Mouse (Mus musculus) E14TG2a.4 (cell line): ENCODE results near the gene Pccb.

ENCODE experiments used
- CTCF ChIP-seq: conservative IDR thresholded peaks from 2 replicates; pipeline ENCODE4 v1.5.1; 2014; ENCODE audit warnings: low read length
- POU5F1 ChIP-seq: IDR thresholded peaks from 2 replicates; pipeline ENCODE4 v1.6.1; 2014; ENCODE audit warnings: low read length, borderline replicate concordance

DNA sequence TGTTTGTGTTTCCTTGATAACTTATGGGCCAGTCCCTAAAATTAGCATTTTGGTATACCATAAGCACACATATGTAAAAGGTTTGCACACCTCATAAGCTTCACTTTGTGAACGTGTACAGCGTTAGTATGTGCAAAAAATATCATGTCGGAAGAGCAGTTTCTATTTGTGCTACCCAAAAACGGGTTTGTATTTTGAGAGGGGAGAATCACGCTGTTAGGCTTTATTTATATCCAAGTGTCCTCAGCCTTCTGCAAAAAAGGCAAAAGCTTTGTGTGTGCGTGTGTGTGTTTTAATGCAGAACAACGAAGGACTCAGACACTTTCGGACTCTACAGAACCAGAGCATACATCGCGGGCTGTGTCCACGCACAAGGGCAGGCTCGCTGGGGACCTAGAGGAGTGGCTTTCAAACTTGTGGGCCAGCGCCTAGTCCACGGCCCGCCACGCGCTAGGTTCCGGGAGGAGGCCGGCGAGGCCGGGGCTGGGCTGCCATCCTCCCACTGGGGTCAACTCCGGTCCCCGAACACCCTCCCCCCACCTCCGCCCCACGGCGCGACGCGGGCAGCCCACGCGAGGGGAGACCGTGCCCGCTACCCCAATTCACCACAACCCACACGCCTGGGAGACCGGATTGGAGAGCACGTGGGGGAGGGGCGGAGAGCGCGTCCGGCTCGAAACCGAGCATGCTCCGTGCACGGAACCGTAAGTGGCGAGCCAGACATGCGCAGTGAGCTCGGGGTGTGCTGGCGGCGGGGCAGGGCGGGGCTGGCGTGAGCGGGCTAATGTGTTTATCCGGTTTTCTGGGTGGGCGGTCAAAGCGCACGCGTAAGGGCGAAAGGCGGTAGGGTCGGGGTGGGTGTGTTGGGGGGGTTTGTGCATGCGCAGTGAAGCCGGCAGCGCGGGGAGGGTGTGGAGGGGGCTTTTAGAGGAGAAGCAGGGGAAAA, 38.6 kb upstream of the Pccb start:
- TF ChIP-seq CTCF (no peak), POU5F1 (no peak)
